Mouse (Mus musculus): ENCODE data around the gene Crb1. TPM values are rescaled to one million over a fixed set of nuclear protein-coding genes. Genes with fewer than 3 reads are reported as not detected.

Crb1 gene
- total RNA-seq, 2 experiments from 2014 or later: not detected

- no peak for ATAC-seq (replicated peaks; ENCODE audit: poor library complexity, severe bottlenecking)
These were observed 142.0 kb downstream of the Crb1 start for GRCm38 (mm10) chr1:139234611-139235568.

- ATAC-seq (replicated peaks; ENCODE audit: poor library complexity, severe bottlenecking): no peak
These were observed 144.3 kb downstream of the Crb1 start for GRCm38 (mm10) chr1:139232636-139233035.

GRCm38 (mm10) chr1:139224309-139224949, 152.5 kb downstream of the Crb1 start:
- ATAC-seq (replicated peaks; ENCODE audit: poor library complexity, severe bottlenecking): no peak

- no peak for ATAC-seq (replicated peaks; ENCODE audit: poor library complexity, severe bottlenecking)
These were observed 153.1 kb downstream of the Crb1 start for GRCm38 (mm10) chr1:139223804-139224203.

- ATAC-seq (replicated peaks; ENCODE audit: poor library complexity, severe bottlenecking): no peak
These were observed 161.6 kb downstream of the Crb1 start for GRCm38 (mm10) chr1:139215311-139215710.

- no peak for ATAC-seq (replicated peaks; ENCODE audit: poor library complexity, severe bottlenecking)
These were observed 166.4 kb downstream of the Crb1 start for GRCm38 (mm10) chr1:139210505-139210904.

- ATAC-seq (replicated peaks; ENCODE audit: poor library complexity, severe bottlenecking): no peak
These were observed 167.1 kb downstream of the Crb1 start for GRCm38 (mm10) chr1:139209796-139210195.

- ATAC-seq (replicated peaks; ENCODE audit: poor library complexity, severe bottlenecking): peak; percentile 40
These were observed 170.6 kb downstream of the Crb1 start for GRCm38 (mm10) chr1:139206259-139206658.

GRCm38 (mm10) chr1:139203026-139203425, 173.9 kb downstream of the Crb1 start:
- ATAC-seq (replicated peaks; ENCODE audit: poor library complexity, severe bottlenecking): no peak

- ATAC-seq (replicated peaks; ENCODE audit: poor library complexity, severe bottlenecking): no peak
These were observed 182.4 kb downstream of the Crb1 start for GRCm38 (mm10) chr1:139194428-139195028.

GRCm38 (mm10) chr1:139194011-139194410, 182.9 kb downstream of the Crb1 start:
- no peak for ATAC-seq (replicated peaks; ENCODE audit: poor library complexity, severe bottlenecking)

GRCm38 (mm10) chr1:139192635-139193034, 184.3 kb downstream of the Crb1 start:
- no peak for ATAC-seq (replicated peaks; ENCODE audit: poor library complexity, severe bottlenecking)

GRCm38 (mm10) chr1:139180481-139181149, 196.3 kb downstream of the Crb1 start:
- no peak for ATAC-seq (replicated peaks; ENCODE audit: poor library complexity, severe bottlenecking)

- no peak for ATAC-seq (replicated peaks; ENCODE audit: poor library complexity, severe bottlenecking)
These were observed 197.2 kb downstream of the Crb1 start for GRCm38 (mm10) chr1:139179707-139180106.

- no peak for ATAC-seq (replicated peaks; ENCODE audit: poor library complexity, severe bottlenecking)
These were observed 202.7 kb downstream of the Crb1 start for GRCm38 (mm10) chr1:139174058-139174832.

GRCm38 (mm10) chr1:139162814-139163213, 214.1 kb downstream of the Crb1 start:
- peak; percentile 71 for ATAC-seq (replicated peaks; ENCODE audit: poor library complexity, severe bottlenecking)

GRCm38 (mm10) chr1:139161619-139162018, 215.3 kb downstream of the Crb1 start:
- ATAC-seq (replicated peaks; ENCODE audit: poor library complexity, severe bottlenecking): peak; percentile 51

- ATAC-seq (replicated peaks; ENCODE audit: poor library complexity, severe bottlenecking): peak; percentile 58; the same call in 1 of the 2 replicates
These were observed 220.5 kb downstream of the Crb1 start for GRCm38 (mm10) chr1:139156397-139156796.

GRCm38 (mm10) chr1:139153493-139153892, 223.4 kb downstream of the Crb1 start:
- ATAC-seq (replicated peaks; ENCODE audit: poor library complexity, severe bottlenecking): no peak

- ATAC-seq (replicated peaks; ENCODE audit: poor library complexity, severe bottlenecking): no peak
These were observed 223.9 kb downstream of the Crb1 start for GRCm38 (mm10) chr1:139153006-139153405.
